Mouse (Mus musculus): ENCODE measurements at regions not wholly inside any gene's neighbourhood (a gene's known extent, or its start where the extent isn't known, plus 50 kb on each side); places are given as distances from the start of the nearest gene placed in this dataset.

DNA sequence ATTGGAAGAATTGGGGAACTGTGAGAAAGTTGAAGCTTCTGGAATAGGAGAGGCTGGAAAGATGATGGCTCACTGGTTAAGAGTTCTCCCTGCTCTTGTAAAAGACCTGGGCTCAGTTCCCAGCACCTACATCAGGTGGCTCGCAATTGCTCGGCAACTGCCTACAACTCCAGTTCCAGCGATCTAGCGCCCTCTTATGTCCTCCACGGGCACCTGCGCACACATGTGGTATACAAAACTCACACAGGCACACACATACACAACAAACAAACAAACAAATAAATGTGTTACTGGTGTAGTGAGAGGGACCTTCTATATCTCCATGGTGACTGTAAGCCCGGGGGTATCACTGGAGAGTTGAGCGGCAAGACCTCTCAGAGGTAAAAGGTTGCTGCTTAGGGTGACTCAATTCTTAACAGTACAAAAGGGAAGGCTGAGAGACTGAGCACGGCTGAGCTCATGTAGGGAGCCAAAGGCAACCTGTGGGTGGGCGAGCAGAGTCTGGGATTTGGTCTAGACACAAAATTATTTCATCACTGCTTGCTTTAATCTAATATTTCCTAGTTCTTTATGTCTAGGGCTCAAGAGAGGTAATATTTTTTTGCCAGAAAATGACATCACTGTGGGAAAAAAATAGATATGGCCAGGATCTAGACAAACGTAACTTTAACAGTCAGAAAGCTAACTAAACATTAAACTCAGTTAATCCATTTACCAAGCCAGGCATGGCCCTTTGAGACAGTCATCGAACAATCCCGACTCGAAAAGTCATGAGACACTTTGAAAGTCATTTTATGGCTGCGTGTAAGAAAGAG lies 104.2 kb upstream of the Syt6 start:
- Histone ChIP-seq H3K27ac (replicated peaks) (no peak overlapping the region), H3K4me1 (peaks cover 5% of the 10 kb centered on the region), H3K36me3 (no peaks in the 10 kb centered on the region), H3K4me3 (no peak overlapping the region), H3K9me3 (replicated peaks) (no peaks in the 10 kb centered on the region), H3K27me3 (ENCODE audit: low read depth, poor library complexity, severe bottlenecking) (no peaks in the 10 kb centered on the region)
- 81% methylated on average over 15 of the region's 15 CpGs for WGBS
- DNase-seq (ENCODE audit: low spot score): no peak

DNA sequence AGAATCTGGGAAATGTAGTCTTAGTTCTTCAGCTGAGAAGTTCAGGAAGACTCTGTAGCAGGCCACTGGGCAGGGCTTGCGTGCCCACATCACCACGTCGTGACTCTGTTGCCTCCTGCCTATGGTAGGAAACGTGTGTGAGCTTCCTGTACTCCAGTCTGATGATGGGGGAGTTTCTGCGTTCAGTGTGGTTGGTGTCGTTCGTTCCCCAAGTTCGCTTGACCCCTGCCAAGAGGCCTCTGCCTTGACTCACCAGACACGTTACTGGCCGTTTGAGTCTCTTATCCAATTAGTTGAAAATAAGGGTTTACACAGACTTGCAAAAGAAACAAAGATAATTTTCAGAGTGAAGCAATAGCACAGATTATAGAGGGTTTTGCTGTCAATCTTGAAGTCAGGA lies 102.4 kb upstream of the Syt6 start:
- DNase-seq (ENCODE audit: low spot score): no peak
- Histone ChIP-seq H3K27me3 (ENCODE audit: low read depth, poor library complexity, severe bottlenecking) (no peaks in the 10 kb centered on the region), H3K27ac (replicated peaks) (no peak overlapping the region), H3K4me3 (no peak overlapping the region), H3K36me3 (no peaks in the 10 kb centered on the region), H3K4me1 (no peaks in the 10 kb centered on the region), H3K9me3 (replicated peaks) (no peaks in the 10 kb centered on the region)
- WGBS: 88% methylated on average over 10 of the region's 10 CpGs

GRCm38 (mm10) chr3:103473336-103473735 lies 101.7 kb upstream of the Syt6 start:
- Histone ChIP-seq H3K9me3 (replicated peaks) (no peaks in the 10 kb centered on the region), H3K27me3 (ENCODE audit: low read depth, poor library complexity, severe bottlenecking) (no peaks in the 10 kb centered on the region), H3K4me3 (no peak overlapping the region), H3K27ac (replicated peaks) (no peak overlapping the region), H3K4me1 (no peaks in the 10 kb centered on the region), H3K36me3 (no peaks in the 10 kb centered on the region)
- WGBS: 87% methylated on average over 2 of the region's 2 CpGs
- DNase-seq (ENCODE audit: low spot score): no peak

DNA sequence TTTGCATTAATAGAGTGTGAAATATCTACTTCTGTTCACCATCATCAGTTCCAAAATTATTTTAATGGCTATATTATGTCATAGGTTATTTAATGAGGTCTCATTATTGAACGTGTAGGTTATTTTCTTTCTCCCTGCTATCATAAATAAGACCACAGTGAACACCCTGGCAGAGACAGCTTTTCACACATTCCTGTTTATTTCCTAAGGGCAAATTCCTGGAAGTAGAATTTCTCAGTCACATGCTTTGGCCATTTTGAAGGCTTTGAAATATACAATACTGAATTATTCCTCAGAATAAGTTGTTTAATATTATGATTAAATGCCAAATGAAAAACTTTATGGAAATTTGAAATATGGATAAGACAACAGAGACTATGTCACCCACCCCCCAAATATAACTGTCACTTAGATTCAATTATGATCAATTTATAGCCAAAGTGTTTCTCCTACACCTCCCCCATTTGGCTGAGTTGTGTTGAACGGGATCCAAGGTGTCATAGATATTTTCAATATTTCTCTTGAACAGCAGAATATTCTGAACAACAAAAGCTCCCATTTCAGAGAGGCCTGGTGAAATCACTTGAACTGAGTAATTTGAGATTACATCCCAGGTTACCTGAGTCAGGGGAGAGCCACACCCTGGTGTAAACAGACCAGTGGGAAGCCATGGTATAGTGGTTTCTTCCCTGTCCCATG lies 95.0 kb upstream of the Syt6 start:
- Histone ChIP-seq H3K27ac (replicated peaks) (no peak overlapping the region), H3K27me3 (ENCODE audit: low read depth, poor library complexity, severe bottlenecking) (no peaks in the 10 kb centered on the region), H3K4me3 (no peak overlapping the region), H3K36me3 (no peaks in the 10 kb centered on the region), H3K4me1 (no peaks in the 10 kb centered on the region), H3K9me3 (replicated peaks) (no peaks in the 10 kb centered on the region)
- DNase-seq (ENCODE audit: low spot score): no peak
- 90% methylated on average over 2 of the region's 2 CpGs for WGBS

GRCm38 (mm10) chr3:103480676-103481075 lies 94.4 kb upstream of the Syt6 start:
- Histone ChIP-seq H3K4me3 (no peak overlapping the region), H3K36me3 (no peaks in the 10 kb centered on the region), H3K27me3 (ENCODE audit: low read depth, poor library complexity, severe bottlenecking) (no peaks in the 10 kb centered on the region), H3K27ac (replicated peaks) (no peak overlapping the region), H3K4me1 (no peaks in the 10 kb centered on the region), H3K9me3 (replicated peaks) (no peaks in the 10 kb centered on the region)
- DNase-seq (ENCODE audit: low spot score): no peak
- WGBS: 91% methylated on average over 7 of the region's 7 CpGs

- DNase-seq (ENCODE audit: low spot score): no peak
- H3K4me3 ChIP-seq: no peak overlapping the region
These were observed 91.7 kb upstream of the Syt6 start for GRCm38 (mm10) chr3:103483316-103483715.

GRCm38 (mm10) chr3:103483762-103484161 lies 91.3 kb upstream of the Syt6 start:
- DNase-seq (ENCODE audit: low spot score): no peak
- Histone ChIP-seq H3K27me3 (ENCODE audit: low read depth, poor library complexity, severe bottlenecking) (no peaks in the 10 kb centered on the region), H3K9me3 (replicated peaks) (no peaks in the 10 kb centered on the region), H3K4me3 (no peak overlapping the region), H3K36me3 (no peaks in the 10 kb centered on the region), H3K27ac (replicated peaks) (no peak overlapping the region), H3K4me1 (no peaks in the 10 kb centered on the region)
- 79% methylated on average over 3 of the region's 3 CpGs for WGBS

More at GRCm38 (mm10) chr3:103483316-103483715, 91.7 kb upstream of the Syt6 start:
- Histone ChIP-seq H3K9me3 (replicated peaks) (no peaks in the 10 kb centered on the region), H3K36me3 (no peaks in the 10 kb centered on the region), H3K27ac (replicated peaks) (no peak overlapping the region), H3K27me3 (ENCODE audit: low read depth, poor library complexity, severe bottlenecking) (no peaks in the 10 kb centered on the region), H3K4me1 (no peaks in the 10 kb centered on the region)
- 89% methylated on average over 2 of the region's 2 CpGs for WGBS

DNA sequence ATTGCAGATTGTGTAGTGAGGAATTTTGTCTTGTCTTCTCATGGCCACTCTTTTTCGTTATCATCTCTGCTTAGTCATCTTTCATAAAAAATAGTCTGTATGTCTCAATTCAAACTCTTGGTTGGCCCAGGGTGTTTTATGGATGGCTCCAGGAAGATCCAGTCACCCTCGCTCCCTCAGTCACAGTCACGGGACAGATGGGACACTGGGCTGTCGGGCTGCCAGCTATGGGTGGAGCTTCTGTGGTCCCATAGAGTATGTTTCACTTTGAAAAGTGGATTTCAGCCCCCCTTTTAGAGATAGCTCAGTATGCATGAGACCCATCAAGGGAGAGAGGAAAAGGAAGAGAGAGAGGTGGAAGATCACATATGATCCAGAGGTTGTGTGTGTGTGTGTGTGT lies 85.2 kb upstream of the Syt6 start:
- WGBS: 88% methylated on average over 4 of the region's 4 CpGs

GRCm38 (mm10) chr3:103490966-103491365 lies 84.1 kb upstream of the Syt6 start:
- Histone ChIP-seq H3K9me3 (replicated peaks) (no peaks in the 10 kb centered on the region), H3K4me1 (no peaks in the 10 kb centered on the region), H3K4me3 (no peak overlapping the region), H3K36me3 (no peaks in the 10 kb centered on the region), H3K27me3 (ENCODE audit: low read depth, poor library complexity, severe bottlenecking) (no peaks in the 10 kb centered on the region), H3K27ac (replicated peaks) (no peak overlapping the region)
- WGBS: 84% methylated on average over 4 of the region's 4 CpGs
- DNase-seq (ENCODE audit: low spot score): no peak

More for the DNA sequence above, 85.2 kb upstream of the Syt6 start:
- Histone ChIP-seq H3K36me3 (no peaks in the 10 kb centered on the region), H3K4me3 (no peak overlapping the region), H3K9me3 (replicated peaks) (no peaks in the 10 kb centered on the region), H3K27me3 (ENCODE audit: low read depth, poor library complexity, severe bottlenecking) (no peaks in the 10 kb centered on the region), H3K4me1 (no peaks in the 10 kb centered on the region), H3K27ac (replicated peaks) (no peak overlapping the region)
- no peak for DNase-seq (ENCODE audit: low spot score)

DNA sequence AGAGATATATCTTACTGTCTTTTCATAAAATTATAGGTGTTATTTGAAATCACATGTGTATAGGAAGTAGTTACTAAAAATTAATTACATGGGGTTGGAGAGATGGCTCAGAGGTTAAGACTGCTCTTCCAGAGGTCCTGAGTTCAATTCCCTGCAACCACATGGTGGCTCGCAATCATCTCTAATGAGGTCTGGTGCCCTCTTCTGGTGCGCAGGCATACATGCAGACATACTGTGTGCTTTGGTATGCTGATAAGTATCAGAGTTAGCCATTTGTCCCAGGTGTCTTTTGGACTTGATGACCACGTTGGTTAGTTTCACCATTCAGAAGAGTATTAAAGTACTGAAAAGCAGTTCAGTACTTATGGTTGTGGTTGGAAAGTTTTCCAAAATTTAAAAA lies 82.8 kb upstream of the Syt6 start:
- Histone ChIP-seq H3K27me3 (ENCODE audit: low read depth, poor library complexity, severe bottlenecking) (no peaks in the 10 kb centered on the region), H3K9me3 (replicated peaks) (no peaks in the 10 kb centered on the region), H3K4me1 (peaks cover 10% of the 10 kb centered on the region), H3K36me3 (no peaks in the 10 kb centered on the region), H3K27ac (replicated peaks) (no peak overlapping the region), H3K4me3 (no peak overlapping the region)
- 87% methylated on average over 3 of the region's 3 CpGs for WGBS
- DNase-seq (ENCODE audit: low spot score): no peak

- H3K4me1 ChIP-seq: peaks cover 12% of the 10 kb centered on the region
- H3K36me3 ChIP-seq: no peaks in the 10 kb centered on the region
- DNase-seq (ENCODE audit: low spot score): no peak
- H3K27me3 ChIP-seq (ENCODE audit: low read depth, poor library complexity, severe bottlenecking): no peaks in the 10 kb centered on the region
- H3K27ac ChIP-seq (replicated peaks): no peak overlapping the region
- H3K4me3 ChIP-seq: no peak overlapping the region
- 98% methylated on average over 1 of the region's 1 CpGs for WGBS
- no peaks in the 10 kb centered on the region for H3K9me3 ChIP-seq (replicated peaks)
These were observed 81.4 kb upstream of the Syt6 start for GRCm38 (mm10) chr3:103493623-103494022.

GRCm38 (mm10) chr3:103494043-103494442 lies 81.0 kb upstream of the Syt6 start:
- Histone ChIP-seq H3K27me3 (ENCODE audit: low read depth, poor library complexity, severe bottlenecking) (no peaks in the 10 kb centered on the region), H3K4me3 (no peak overlapping the region), H3K36me3 (no peaks in the 10 kb centered on the region), H3K9me3 (replicated peaks) (no peaks in the 10 kb centered on the region), H3K4me1 (peaks cover 12% of the 10 kb centered on the region), H3K27ac (replicated peaks) (no peak overlapping the region)
- WGBS: 87% methylated on average over 3 of the region's 3 CpGs
- DNase-seq (ENCODE audit: low spot score): no peak

- no peaks in the 10 kb centered on the region for H3K9me3 ChIP-seq (replicated peaks)
- 87% methylated on average over 6 of the region's 6 CpGs for WGBS
These were observed 78.9 kb upstream of the Syt6 start for GRCm38 (mm10) chr3:103496083-103496482.

More at GRCm38 (mm10) chr3:103496083-103496482, 78.9 kb upstream of the Syt6 start:
- no peak overlapping the region for H3K27ac ChIP-seq (replicated peaks)
- H3K4me1 ChIP-seq: peaks cover 12% of the 10 kb centered on the region
- H3K36me3 ChIP-seq: no peaks in the 10 kb centered on the region
- no peaks in the 10 kb centered on the region for H3K27me3 ChIP-seq (ENCODE audit: low read depth, poor library complexity, severe bottlenecking)
- no peak overlapping the region for H3K4me3 ChIP-seq
- DNase-seq (ENCODE audit: low spot score): no peak

Measured in midbrain, embryonic 10.5 days (tissue).